Mouse (Mus musculus) thymus, adult 2 months (tissue): Measurements from ENCODE around the gene Ccnf.

Source experiments
- CTCF ChIP-seq: fragments of 200-500 bp; IDR thresholded peaks from 2 replicates; pipeline ENCODE4 v1.5.1; 2012; ENCODE audit warnings: mild to moderate bottlenecking, control low read depth, low read length, moderate library complexity, borderline replicate concordance; ENCODE audit not compliant: control insufficient read depth, poor library complexity, insufficient read depth; ENCODE audit errors: extremely low read depth
- POLR2A ChIP-seq: fragments of 200-500 bp; IDR thresholded peaks from 2 replicates; pipeline ENCODE4 v1.6.1; 2012; ENCODE audit warnings: mild to moderate bottlenecking, low read length, control low read depth, moderate library complexity; ENCODE audit not compliant: control insufficient read depth, poor library complexity, insufficient read depth; ENCODE audit errors: extremely low read depth

- TF ChIP-seq CTCF (no peak), POLR2A (no peak)
Observed at GRCm38 (mm10) chr17:24282637-24283036, 31.4 kb upstream of the Ccnf start.
